Mouse (Mus musculus): ENCODE data around the gene Sipa1. TPM values are rescaled to one million over a fixed set of nuclear protein-coding genes. Genes with fewer than 3 reads are reported as not detected.

The Sipa1 gene
- total and polyA plus RNA-seq, 3 experiments, result 10.3 to 88.4 (median 33.7) TPM

DNA sequence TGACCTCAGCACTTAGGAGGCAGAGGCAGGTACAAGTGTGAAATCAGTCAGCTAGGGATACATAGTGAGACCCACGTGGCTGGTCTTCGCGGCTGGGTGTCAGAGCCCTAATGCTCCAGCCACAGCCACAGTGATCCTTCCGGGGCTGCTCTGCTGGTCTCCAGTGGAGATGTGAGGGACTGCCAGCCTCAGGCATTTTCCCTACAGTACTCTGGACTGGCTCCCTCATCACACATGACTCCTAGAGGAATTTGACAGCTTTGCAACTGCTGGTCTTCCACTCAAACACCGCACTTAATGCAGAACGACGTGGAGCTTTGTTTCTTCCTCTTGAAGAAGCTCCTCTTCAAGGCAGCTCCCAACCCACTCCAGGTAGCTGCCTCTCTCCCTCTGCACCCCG, 57.3 kb downstream of the Sipa1 start:
- Histone ChIP-seq H3K4me1 (ENCODE audit: insufficient read depth, low read depth, low read length) (peaks cover 84% of the 10 kb centered on the region), H3K27me3 (ENCODE audit: insufficient read depth, low read length) (no peaks in the 10 kb centered on the region), H3K4me3 (ENCODE audit: low read depth, low read length) (no peak overlapping the region), H3K9me3 (replicated peaks) (no peaks in the 10 kb centered on the region), H3K36me3 (replicated peaks) (peaks cover 75% of the 10 kb centered on the region)
- DNase-seq (ENCODE audit: low spot score) (no peak), ATAC-seq (ENCODE audit: extremely low read depth, insufficient number of reproducible peaks, low FRiP score, poor library complexity, severe bottlenecking) (no peak)
- TF ChIP-seq GATA2 (IDR thresholded peaks at IDR 0.05; ENCODE audit: borderline replicate concordance, low read depth, low read length), result no peak
- TF ChIP-seq CTCF (IDR thresholded peaks at IDR 0.05; ENCODE audit: low read depth, low read length), result no peak
- no peak for TF ChIP-seq GATA1 (IDR thresholded peaks at IDR 0.05; ENCODE audit: borderline replicate concordance, low read length)
- no peak for TF ChIP-seq POLR2AphosphoS5 (IDR thresholded peaks at IDR 0.05; ENCODE audit: insufficient replicate concordance, low read depth, low read length)
- no peak for TF ChIP-seq TAL1 (conservative IDR thresholded peaks at IDR 0.05; ENCODE audit: low read depth, low read length)

DNA sequence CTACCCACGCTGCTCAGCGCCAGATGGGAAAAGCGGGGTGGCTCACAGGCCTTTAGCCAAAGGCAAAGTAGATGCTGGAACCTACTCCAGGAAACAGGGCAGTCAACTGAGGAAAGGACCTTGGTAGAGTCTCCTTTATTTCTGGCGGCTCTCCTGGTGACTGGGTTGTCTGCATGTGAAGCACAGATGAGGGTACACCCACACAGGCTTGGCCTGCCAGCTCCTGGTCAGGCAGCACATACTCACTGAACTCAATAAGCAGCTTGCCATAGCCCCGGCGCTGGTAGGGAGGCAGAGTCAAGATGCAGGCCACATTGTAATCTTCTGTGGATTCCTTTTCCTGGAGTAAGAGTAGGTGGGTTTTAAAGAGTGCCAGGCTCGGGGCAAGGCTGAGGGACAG, 58.4 kb downstream of the Sipa1 start:
- TF ChIP-seq GATA1 (IDR thresholded peaks at IDR 0.05; ENCODE audit: borderline replicate concordance, low read length), result no peak
- TF ChIP-seq POLR2AphosphoS5 (IDR thresholded peaks at IDR 0.05; ENCODE audit: insufficient replicate concordance, low read depth, low read length), result no peak
- H3K27me3 ChIP-seq (ENCODE audit: insufficient read depth, low read length), result no peaks in the 10 kb centered on the region
- no peaks in the 10 kb centered on the region for H3K9me3 ChIP-seq (replicated peaks)
- no peak for ATAC-seq (ENCODE audit: extremely low read depth, insufficient number of reproducible peaks, low FRiP score, poor library complexity, severe bottlenecking)
- no peak overlapping the region for H3K4me3 ChIP-seq (ENCODE audit: low read depth, low read length)
- H3K4me1 ChIP-seq (ENCODE audit: insufficient read depth, low read depth, low read length), result peaks cover 79% of the 10 kb centered on the region
- DNase-seq (ENCODE audit: low spot score), result no peak
- H3K36me3 ChIP-seq (replicated peaks), result peaks cover 75% of the 10 kb centered on the region

DNA sequence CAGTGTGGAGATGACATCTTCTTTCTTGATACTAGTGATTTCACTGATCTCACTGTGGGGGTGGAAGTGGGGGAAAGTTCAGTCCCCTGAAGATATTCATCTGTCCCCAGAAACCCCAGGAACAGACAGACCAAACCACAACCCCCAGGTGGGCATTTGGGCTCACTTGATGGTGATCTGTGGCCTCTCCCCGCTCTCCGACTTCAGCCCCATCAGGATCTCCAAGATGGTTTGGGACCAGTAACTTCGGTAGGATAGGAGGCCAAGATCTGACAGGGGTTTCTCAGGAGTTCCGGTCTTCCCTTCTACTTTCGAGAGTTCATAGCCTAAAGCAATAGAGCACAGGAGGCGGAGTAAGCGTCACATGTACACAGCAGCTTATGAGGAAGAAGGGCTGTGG, 59.8 kb downstream of the Sipa1 start:
- DNase-seq (ENCODE audit: low spot score), result no peak
- H3K4me3 ChIP-seq (ENCODE audit: low read depth, low read length), result peak overlapping the region; percentile 9; the same call in 1 of the 2 replicates
- peaks cover 67% of the 10 kb centered on the region for H3K36me3 ChIP-seq (replicated peaks)
- ATAC-seq (ENCODE audit: extremely low read depth, insufficient number of reproducible peaks, low FRiP score, poor library complexity, severe bottlenecking), result no peak
- no peaks in the 10 kb centered on the region for H3K9me3 ChIP-seq (replicated peaks)
- H3K4me1 ChIP-seq (ENCODE audit: insufficient read depth, low read depth, low read length), result peaks cover 66% of the 10 kb centered on the region
- TF ChIP-seq POLR2AphosphoS5 (IDR thresholded peaks at IDR 0.05; ENCODE audit: insufficient replicate concordance, low read depth, low read length), result no peak
- no peaks in the 10 kb centered on the region for H3K27me3 ChIP-seq (ENCODE audit: insufficient read depth, low read length)

DNA sequence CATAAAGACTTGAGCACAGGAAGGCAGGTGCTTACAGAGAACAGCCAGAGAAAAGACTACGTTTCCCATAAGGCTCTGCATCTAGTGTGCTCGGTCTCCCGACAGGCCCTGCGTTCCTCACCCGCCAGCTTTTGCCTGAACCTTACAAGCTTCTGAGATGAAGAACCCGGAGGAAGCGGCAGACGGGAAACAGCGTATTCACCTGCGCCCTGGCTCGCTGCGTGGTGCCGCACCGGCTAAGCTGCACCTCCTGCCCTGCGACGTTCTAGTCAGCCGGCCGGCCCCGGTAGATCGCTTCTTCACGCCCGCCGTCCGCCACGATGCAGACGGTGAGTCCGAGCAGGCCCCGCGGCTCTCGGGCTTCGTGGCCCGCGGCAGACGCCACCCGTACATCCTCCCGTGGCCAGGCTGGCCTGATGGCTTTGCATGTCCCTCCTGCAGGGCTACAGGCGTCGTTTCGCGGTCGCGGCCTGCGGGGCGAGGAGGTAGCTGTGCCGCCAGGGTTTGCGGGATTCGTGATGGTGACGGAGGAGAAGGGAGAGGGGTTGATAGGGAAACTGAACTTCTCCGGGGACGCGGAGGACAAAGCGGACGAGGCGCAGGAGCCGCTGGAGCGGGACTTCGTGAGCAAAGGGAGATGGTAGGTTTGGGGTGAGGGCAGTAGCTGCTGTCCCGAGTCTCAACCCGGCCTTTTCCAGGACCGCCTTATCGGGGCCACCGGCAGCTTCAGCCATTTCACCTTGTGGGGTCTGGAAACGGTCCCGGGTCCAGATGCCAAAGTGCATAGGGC, 61.6 kb downstream of the Sipa1 start, which contains the start of gene Rnaseh2c:
Gene Rnaseh2c, plus strand, starts transcription at position 122 of the 790 bp plus-strand sequence.
- TF ChIP-seq POLR2AphosphoS5 (IDR thresholded peaks at IDR 0.05; ENCODE audit: insufficient replicate concordance, low read depth, low read length), result no peak
- no peak for TF ChIP-seq CTCF (IDR thresholded peaks at IDR 0.05; ENCODE audit: low read depth, low read length)
- Histone ChIP-seq H3K4me1 (ENCODE audit: insufficient read depth, low read depth, low read length) (peaks cover 54% of the 10 kb centered on the region), H3K27me3 (ENCODE audit: insufficient read depth, low read length) (peaks cover 7% of the 10 kb centered on the region), H3K4me3 (ENCODE audit: low read depth, low read length) (peak within 1 kb of the TSS; percentile 93), H3K36me3 (replicated peaks) (peaks cover 50% of the 10 kb centered on the region), H3K9me3 (replicated peaks) (peaks cover 3% of the 10 kb centered on the region; the same call in 1 of the 2 replicates)
- peak; percentile 64 for ATAC-seq (ENCODE audit: extremely low read depth, insufficient number of reproducible peaks, low FRiP score, poor library complexity, severe bottlenecking)
- peak; percentile 82 for DNase-seq (ENCODE audit: low spot score)

Other genes with a start within 250 kb of the Sipa1 start
Only the 20 nearest of the 27 such genes appear.
- gene Ccdc85b, start 205.8 kb downstream of the Sipa1 start, total RNA-seq (2014; fragmentation: Nextera tagmentation), result 1.9 and 3.3 TPM in 2 replicates
- 3.0 and 4.1 TPM in 2 replicates for gene Ccdc85b, start 205.8 kb downstream of the Sipa1 start, total RNA-seq (2017)
- 13.1 and 16.9 TPM in 2 replicates for gene Ccdc85b, start 205.8 kb downstream of the Sipa1 start, polyA plus RNA-seq (2012)
- 50.8 and 53.9 TPM in 2 replicates for gene Fibp, start 203.1 kb downstream of the Sipa1 start, total RNA-seq (2014; fragmentation: Nextera tagmentation)
- 71.8 and 104 TPM in 2 replicates for gene Fibp, start 203.1 kb downstream of the Sipa1 start, total RNA-seq (2017)
- gene Fibp, start 203.1 kb downstream of the Sipa1 start, polyA plus RNA-seq (2012), result 42.8 and 162 TPM in 2 replicates
- not detected in 2 replicates for gene Ctsw, start 195.2 kb downstream of the Sipa1 start, total RNA-seq (2014; fragmentation: Nextera tagmentation)
- gene Ctsw, start 195.2 kb downstream of the Sipa1 start, total RNA-seq (2017), result not detected in 2 replicates
- not detected in 2 replicates for gene Ctsw, start 195.2 kb downstream of the Sipa1 start, polyA plus RNA-seq (2012)
- 4.1 and 6.7 TPM in 2 replicates for gene Efemp2, start 189.8 kb downstream of the Sipa1 start, total RNA-seq (2014; fragmentation: Nextera tagmentation)
- 4.6 and 6.6 TPM in 2 replicates for gene Efemp2, start 189.8 kb downstream of the Sipa1 start, total RNA-seq (2017)
- gene Efemp2, start 189.8 kb downstream of the Sipa1 start, polyA plus RNA-seq (2012), result 3.0 and 3.1 TPM in 2 replicates
- 16.8 and 38.0 TPM in 2 replicates for gene Mus81, start 175.3 kb downstream of the Sipa1 start, total RNA-seq (2014; fragmentation: Nextera tagmentation)
- gene Mus81, start 175.3 kb downstream of the Sipa1 start, total RNA-seq (2017), result 16.0 and 22.9 TPM in 2 replicates
- gene Mus81, start 175.3 kb downstream of the Sipa1 start, polyA plus RNA-seq (2012), result 17.1 and 19.5 TPM in 2 replicates
- gene Cfl1, start 173.3 kb downstream of the Sipa1 start, total RNA-seq (2014; fragmentation: Nextera tagmentation), result 1,228 and 1,288 TPM in 2 replicates
- 1,086 and 1,192 TPM in 2 replicates for gene Cfl1, start 173.3 kb downstream of the Sipa1 start, total RNA-seq (2017)
- gene Cfl1, start 173.3 kb downstream of the Sipa1 start, polyA plus RNA-seq (2012), result 853 and 1,308 TPM in 2 replicates
- 0.73 and 4.0 TPM in 2 replicates for gene 1700020D05Rik, start 159.9 kb downstream of the Sipa1 start, total RNA-seq (2014; fragmentation: Nextera tagmentation)
- 2.1 and 2.7 TPM in 2 replicates for gene 1700020D05Rik, start 159.9 kb downstream of the Sipa1 start, total RNA-seq (2017)
- 0.12 and 0.36 TPM in 2 replicates for gene 1700020D05Rik, start 159.9 kb downstream of the Sipa1 start, polyA plus RNA-seq (2012)
- 9.8 and 12.6 TPM in 2 replicates for gene Snx32, start 153.2 kb downstream of the Sipa1 start, total RNA-seq (2014; fragmentation: Nextera tagmentation)
- gene Snx32, start 153.2 kb downstream of the Sipa1 start, total RNA-seq (2017), result 12.0 and 13.3 TPM in 2 replicates
- gene Snx32, start 153.2 kb downstream of the Sipa1 start, polyA plus RNA-seq (2012), result 1.6 and 2.0 TPM in 2 replicates
- gene Ovol1, start 103.1 kb downstream of the Sipa1 start, total RNA-seq (2014; fragmentation: Nextera tagmentation), result not detected in 2 replicates
- 0.05 and 0.06 TPM in 2 replicates for gene Ovol1, start 103.1 kb downstream of the Sipa1 start, total RNA-seq (2017)
- gene Ovol1, start 103.1 kb downstream of the Sipa1 start, polyA plus RNA-seq (2012), result not detected in 2 replicates
- gene Ap5b1, start 95.7 kb downstream of the Sipa1 start, total RNA-seq (2014; fragmentation: Nextera tagmentation), result 8.5 and 11.0 TPM in 2 replicates
- 5.5 and 6.5 TPM in 2 replicates for gene Ap5b1, start 95.7 kb downstream of the Sipa1 start, total RNA-seq (2017)
- 15.5 and 16.4 TPM in 2 replicates for gene Ap5b1, start 95.7 kb downstream of the Sipa1 start, polyA plus RNA-seq (2012)
- gene Rnaseh2c, start 61.8 kb downstream of the Sipa1 start, total RNA-seq (2014; fragmentation: Nextera tagmentation), result 19.7 and 30.8 TPM in 2 replicates
- gene Rnaseh2c, start 61.8 kb downstream of the Sipa1 start, total RNA-seq (2017), result 75.5 and 103 TPM in 2 replicates
- gene Rnaseh2c, start 61.8 kb downstream of the Sipa1 start, polyA plus RNA-seq (2012), result 277 and 315 TPM in 2 replicates
- gene Kat5, start 53.5 kb downstream of the Sipa1 start, total RNA-seq (2014; fragmentation: Nextera tagmentation), result 40.1 and 43.0 TPM in 2 replicates
- gene Kat5, start 53.5 kb downstream of the Sipa1 start, total RNA-seq (2017), result 100 and 106 TPM in 2 replicates
- gene Kat5, start 53.5 kb downstream of the Sipa1 start, polyA plus RNA-seq (2012), result 81.9 and 86.0 TPM in 2 replicates
- 43.2 and 60.7 TPM in 2 replicates for gene Rela, start 26.2 kb downstream of the Sipa1 start, total RNA-seq (2014; fragmentation: Nextera tagmentation)
- gene Rela, start 26.2 kb downstream of the Sipa1 start, total RNA-seq (2017), result 33.0 and 37.9 TPM in 2 replicates
- 77.0 and 108 TPM in 2 replicates for gene Rela, start 26.2 kb downstream of the Sipa1 start, polyA plus RNA-seq (2012)
- 18.3 and 23.3 TPM in 2 replicates for gene Map3k11, start 25.0 kb upstream of the Sipa1 start, total RNA-seq (2014; fragmentation: Nextera tagmentation)
- 22.2 and 22.8 TPM in 2 replicates for gene Map3k11, start 25.0 kb upstream of the Sipa1 start, total RNA-seq (2017)
- gene Map3k11, start 25.0 kb upstream of the Sipa1 start, polyA plus RNA-seq (2012), result 145 and 163 TPM in 2 replicates
- 50.7 and 51.0 TPM in 2 replicates for gene Pcnx3, start 25.2 kb upstream of the Sipa1 start, total RNA-seq (2014; fragmentation: Nextera tagmentation)
- gene Pcnx3, start 25.2 kb upstream of the Sipa1 start, total RNA-seq (2017), result 13.6 and 16.1 TPM in 2 replicates
- gene Pcnx3, start 25.2 kb upstream of the Sipa1 start, polyA plus RNA-seq (2012), result 178 and 200 TPM in 2 replicates
- gene Kcnk7, start 40.7 kb upstream of the Sipa1 start, total RNA-seq (2014; fragmentation: Nextera tagmentation), result not detected in 2 replicates
- gene Kcnk7, start 40.7 kb upstream of the Sipa1 start, total RNA-seq (2017), result not detected in 2 replicates
- 0.07 and 0.10 TPM in 2 replicates for gene Kcnk7, start 40.7 kb upstream of the Sipa1 start, polyA plus RNA-seq (2012)
- 20.8 and 34.1 TPM in 2 replicates for gene Ehbp1l1, start 62.6 kb upstream of the Sipa1 start, total RNA-seq (2014; fragmentation: Nextera tagmentation)
- 45.5 and 45.7 TPM in 2 replicates for gene Ehbp1l1, start 62.6 kb upstream of the Sipa1 start, total RNA-seq (2017)
- gene Ehbp1l1, start 62.6 kb upstream of the Sipa1 start, polyA plus RNA-seq (2012), result 85.9 and 88.3 TPM in 2 replicates
- gene Fam89b, start 65.9 kb upstream of the Sipa1 start, total RNA-seq (2014; fragmentation: Nextera tagmentation), result 20.0 and 23.4 TPM in 2 replicates
- gene Fam89b, start 65.9 kb upstream of the Sipa1 start, total RNA-seq (2017), result 21.9 and 27.8 TPM in 2 replicates
- 56.7 and 58.5 TPM in 2 replicates for gene Fam89b, start 65.9 kb upstream of the Sipa1 start, polyA plus RNA-seq (2012)
- not detected in 2 replicates for gene Ltbp3, start 77.2 kb upstream of the Sipa1 start, total RNA-seq (2014; fragmentation: Nextera tagmentation)
- gene Ltbp3, start 77.2 kb upstream of the Sipa1 start, total RNA-seq (2017), result 0.17 and 0.22 TPM in 2 replicates
- gene Ltbp3, start 77.2 kb upstream of the Sipa1 start, polyA plus RNA-seq (2012), result 0.13 TPM in 1 of 2 replicates, not detected in the other
- gene Scyl1, start 107.7 kb upstream of the Sipa1 start, total RNA-seq (2014; fragmentation: Nextera tagmentation), result 27.7 and 37.5 TPM in 2 replicates
- 40.3 and 41.2 TPM in 2 replicates for gene Scyl1, start 107.7 kb upstream of the Sipa1 start, total RNA-seq (2017)
- 65.6 and 72.6 TPM in 2 replicates for gene Scyl1, start 107.7 kb upstream of the Sipa1 start, polyA plus RNA-seq (2012)